Mouse (Mus musculus) midbrain, postnatal 0 days (tissue): ENCODE measurements around the gene Gm13276. TPM values are rescaled to one million over a fixed set of nuclear protein-coding genes. Genes with fewer than 3 reads are reported as not detected.
"Not testable (repeated sequence)": the region's sequence is repeated elsewhere in the genome, so short reads cannot be mapped to it uniquely, and the experiment has no call there.

Source experiments
- ATAC-seq: fragments of 200-750 bp; cut with Nextera tagmentation; 2 replicates; pipeline ENCODE4 v1.8.0; 2017; ENCODE audit warnings: moderate number of reproducible peaks, mild to moderate bottlenecking, moderate TSS enrichment, moderate library complexity; ENCODE audit not compliant: low FRiP score
- DNase-seq: peaks from one replicate; pipeline ENCODE4 v3.0.0-alpha.2; 2015; ENCODE audit warnings: low spot score
- H3K27ac ChIP-seq: fragments of 300-500 bp; sonication (generic); 2 replicates; pipeline ENCODE4 v1.5.1; 2014; ENCODE audit warnings: low read depth, mild to moderate bottlenecking, low read length, mixed read lengths
- H3K27me3 ChIP-seq: fragments of 300-500 bp; sonication (generic); 2 replicates; pipeline ENCODE4 v1.6.1; 2014; ENCODE audit warnings: low read length, control low read depth, mixed read lengths; ENCODE audit not compliant: insufficient read depth
- H3K36me3 ChIP-seq: fragments of 300-500 bp; sonication (generic); 2 replicates; pipeline ENCODE4 v1.6.1; 2014; ENCODE audit warnings: low read length, control low read depth, mixed read lengths; ENCODE audit not compliant: insufficient read depth
- H3K4me1 ChIP-seq: fragments of 300-500 bp; sonication (generic); 2 replicates; pipeline ENCODE4 v1.6.1; 2014; ENCODE audit warnings: mild to moderate bottlenecking, control low read depth, antibody characterized with exemption, low read length, mixed read lengths; ENCODE audit not compliant: insufficient read depth
- H3K4me2 ChIP-seq: fragments of 300-500 bp; sonication (generic); 2 replicates; pipeline ENCODE4 v1.6.1; 2014; ENCODE audit warnings: low read depth, mild to moderate bottlenecking, low read length, mixed read lengths; ENCODE audit not compliant: poor library complexity, severe bottlenecking
- H3K4me3 ChIP-seq: fragments of 300-500 bp; sonication (generic); 2 replicates; pipeline ENCODE4 v1.5.1; 2014; ENCODE audit warnings: low read depth, mild to moderate bottlenecking, low read length, moderate library complexity
- H3K9ac ChIP-seq: fragments of 300-500 bp; sonication (generic); replicated peaks from 2 replicates; pipeline ENCODE4 v1.6.1; 2014; ENCODE audit warnings: mild to moderate bottlenecking, low read length, moderate library complexity, mixed read lengths; ENCODE audit not compliant: poor library complexity, severe bottlenecking
- H3K9me3 ChIP-seq: fragments of 300-500 bp; sonication (generic); 2 replicates; pipeline ENCODE4 v1.6.1; 2016; ENCODE audit warnings: low read length, control low read depth
- CTCF ChIP-seq: IDR thresholded peaks from 2 replicates; pipeline ENCODE4 v1.5.1; 2016; ENCODE audit warnings: antibody characterized with exemption, mild to moderate bottlenecking
- WGBS: fragments of 180-500 bp; shearing (Covaris S2); extraction: QIAGEN DNeasy Blood & Tissue Kit; methylation state at CpG from one replicate; pipeline ENCODE4 v1.1.7; 2014; 5-methylcytosine and 5-hydroxymethylcytosine counted together
- polyA plus RNA-seq: library from polyadenylated mRNA; unstranded; fragments of >200 nt; fragmentation: Nextera tagmentation; extraction: Ambion mirVana; gene quantifications from 2 replicates; pipeline ENCODE4 v1.2.1, GENCODE M21; 2015
- total RNA-seq: library from RNA; depleted of rRNA; stranded (reverse); fragments of >200 nt; gene quantifications from 2 replicates; pipeline ENCODE4 v1.2.3, GENCODE M21; 2014

Gm13276 gene
- total and polyA plus RNA-seq, 2 experiments from 2014 or later: not detected

- under 1% methylated on average over 26 of the region's 28 CpGs for WGBS
- H3K27ac ChIP-seq, H3K9ac ChIP-seq: not testable (repeated sequence)
Observed at GRCm38 (mm10) chr4:88760431-88760830, 25.1 kb upstream of the Gm13276 start.

GRCm38 (mm10) chr4:88761776-88762175 lies 23.7 kb upstream of the Gm13276 start:
- 72% methylated on average over 6 of the region's 8 CpGs for WGBS
- not testable (repeated sequence) for DNase-seq

More at GRCm38 (mm10) chr4:88760431-88760830, 25.1 kb upstream of the Gm13276 start:
- peak overlapping the region; percentile 42 for H3K4me2 ChIP-seq
- not testable (repeated sequence) for ATAC-seq, H3K27me3 ChIP-seq, H3K9me3 ChIP-seq, H3K4me1 ChIP-seq, H3K36me3 ChIP-seq
- DNase-seq: peak; percentile 82
- peak overlapping the region; percentile 20; the same call in 1 of the 2 replicates for H3K4me3 ChIP-seq
- peak; percentile 67 for TF ChIP-seq CTCF

GRCm38 (mm10) chr4:88762341-88762740 lies 23.2 kb upstream of the Gm13276 start:
- H3K27ac ChIP-seq, H3K4me2 ChIP-seq, ATAC-seq, H3K9me3 ChIP-seq, DNase-seq, H3K36me3 ChIP-seq, H3K27me3 ChIP-seq, H3K9ac ChIP-seq, H3K4me3 ChIP-seq, H3K4me1 ChIP-seq: not testable (repeated sequence)
- WGBS: 60% methylated on average over 8 of the region's 9 CpGs

More at GRCm38 (mm10) chr4:88761776-88762175, 23.7 kb upstream of the Gm13276 start:
- H3K9ac ChIP-seq, H3K27me3 ChIP-seq, ATAC-seq, H3K36me3 ChIP-seq, H3K4me1 ChIP-seq, H3K4me3 ChIP-seq, H3K27ac ChIP-seq, H3K9me3 ChIP-seq, H3K4me2 ChIP-seq: not testable (repeated sequence)

- peak; percentile 76 for DNase-seq
- H3K36me3 ChIP-seq, H3K4me1 ChIP-seq, H3K9ac ChIP-seq, H3K27ac ChIP-seq, ATAC-seq, H3K27me3 ChIP-seq, H3K9me3 ChIP-seq: not testable (repeated sequence)
- peak overlapping the region; percentile 26 for H3K4me3 ChIP-seq
- peak; percentile 65 for TF ChIP-seq CTCF
- WGBS: 3% methylated on average over 29 of the region's 42 CpGs
- H3K4me2 ChIP-seq: peak overlapping the region; percentile 46
Observed at GRCm38 (mm10) chr4:88763384-88764018, 22.0 kb upstream of the Gm13276 start.

- not testable (repeated sequence) for DNase-seq, H3K9ac ChIP-seq, H3K4me1 ChIP-seq, ATAC-seq, H3K36me3 ChIP-seq, H3K27me3 ChIP-seq, H3K27ac ChIP-seq, H3K4me3 ChIP-seq, H3K4me2 ChIP-seq, H3K9me3 ChIP-seq
- no CpG with 5 or more reads among the region's 32 CpGs for WGBS
Observed at GRCm38 (mm10) chr4:88773534-88773933, 12.0 kb upstream of the Gm13276 start, which contains the start of gene Gm13290. Gene Gm13290, plus strand, starts transcription at chr4:88773834.

- not testable (repeated sequence) for H3K4me3 ChIP-seq, H3K4me1 ChIP-seq, H3K27ac ChIP-seq, H3K9me3 ChIP-seq, H3K27me3 ChIP-seq, H3K9ac ChIP-seq, DNase-seq, H3K4me2 ChIP-seq, H3K36me3 ChIP-seq, ATAC-seq
- no CpG with 5 or more reads among the region's 29 CpGs for WGBS
Observed at GRCm38 (mm10) chr4:88776622-88777021, 8.9 kb upstream of the Gm13276 start, which contains the start of gene Gm13289. Gene Gm13289, plus strand, starts transcription at chr4:88776922.

GRCm38 (mm10) chr4:88779550-88779949 lies 6.0 kb upstream of the Gm13276 start, which contains the start of gene Gm13272:
Gene Gm13272, plus strand, starts transcription at chr4:88779850.
- WGBS: no CpG with 5 or more reads among the region's 29 CpGs
- H3K36me3 ChIP-seq, H3K4me2 ChIP-seq, H3K4me3 ChIP-seq, H3K9ac ChIP-seq, DNase-seq, H3K27ac ChIP-seq, H3K27me3 ChIP-seq, H3K4me1 ChIP-seq, ATAC-seq, H3K9me3 ChIP-seq: not testable (repeated sequence)

GRCm38 (mm10) chr4:88780320-88780719 lies 5.2 kb upstream of the Gm13276 start:
- H3K36me3 ChIP-seq, H3K4me3 ChIP-seq, H3K9ac ChIP-seq, DNase-seq, H3K27ac ChIP-seq, H3K9me3 ChIP-seq, ATAC-seq, H3K4me2 ChIP-seq, H3K4me1 ChIP-seq, H3K27me3 ChIP-seq: not testable (repeated sequence)
- 51% methylated on average over 13 of the region's 18 CpGs for WGBS

- H3K4me1 ChIP-seq, ATAC-seq, H3K27me3 ChIP-seq, H3K9ac ChIP-seq, H3K9me3 ChIP-seq, H3K4me2 ChIP-seq, H3K4me3 ChIP-seq, H3K36me3 ChIP-seq, DNase-seq, H3K27ac ChIP-seq: not testable (repeated sequence)
- 10% methylated on average over 3 of the region's 7 CpGs for WGBS
Observed at GRCm38 (mm10) chr4:88781831-88782230, 3.7 kb upstream of the Gm13276 start, which contains the start of gene Ifnz. Gene Ifnz, plus strand, starts transcription at chr4:88782131.
